Mouse (Mus musculus): ENCODE data around the gene Edn1. TPM values are rescaled to one million over a fixed set of nuclear protein-coding genes. Genes with fewer than 3 reads are reported as not detected.

The Edn1 gene
- polyA plus RNA-seq, 1 experiment from 2014 or later = 0.99 TPM

GRCm38 (mm10) chr13:42300567-42300966, 709 bp upstream of the Edn1 start:
- Histone ChIP-seq H3K4me3 (peak overlapping the region; percentile 50), H3K9me3 (no peaks in the 10 kb centered on the region), H3K27me3 (ENCODE audit: insufficient read depth, poor library complexity, severe bottlenecking) (peaks cover 65% of the 10 kb centered on the region), H3K36me3 (no peaks in the 10 kb centered on the region), H3K4me1 (replicated peaks) (peaks cover 42% of the 10 kb centered on the region), H3K27ac (no peak overlapping the region)
- WGBS = 2% methylated on average over 11 of the region's 11 CpGs
- DNase-seq (ENCODE audit: low spot score) = peak; percentile 82

- Histone ChIP-seq H3K9me3 (no peaks in the 10 kb centered on the region), H3K27me3 (ENCODE audit: insufficient read depth, poor library complexity, severe bottlenecking) (peaks cover 72% of the 10 kb centered on the region), H3K4me3 (peak overlapping the region; percentile 50), H3K27ac (no peak overlapping the region), H3K4me1 (replicated peaks) (peaks cover 42% of the 10 kb centered on the region), H3K36me3 (no peaks in the 10 kb centered on the region)
- DNase-seq (ENCODE audit: low spot score) = peak; percentile 40
- WGBS = 13% methylated on average over 27 of the region's 27 CpGs
Observed at GRCm38 (mm10) chr13:42301961-42302861, 935 bp downstream of the Edn1 start.

- Histone ChIP-seq H3K4me3 (0 out of 2 replicates have a peak overlapping the region, but pooled peaks have one; percentile 50), H3K4me1 (replicated peaks) (peaks cover 45% of the 10 kb centered on the region), H3K27ac (no peak overlapping the region), H3K9me3 (no peaks in the 10 kb centered on the region), H3K27me3 (ENCODE audit: insufficient read depth, poor library complexity, severe bottlenecking) (peaks cover 69% of the 10 kb centered on the region), H3K36me3 (no peaks in the 10 kb centered on the region)
- WGBS = 37% methylated on average over 11 of the region's 11 CpGs
- no peak for DNase-seq (ENCODE audit: low spot score)
Observed at GRCm38 (mm10) chr13:42303180-42303929, 2.1 kb downstream of the Edn1 start.

- peaks cover 62% of the 10 kb centered on the region for H3K27me3 ChIP-seq (ENCODE audit: insufficient read depth, poor library complexity, severe bottlenecking)
- no peaks in the 10 kb centered on the region for H3K9me3 ChIP-seq
- 84% methylated on average over 8 of the region's 8 CpGs for WGBS
- H3K4me3 ChIP-seq = no peak overlapping the region
- no peak for DNase-seq (ENCODE audit: low spot score)
- peaks cover 48% of the 10 kb centered on the region for H3K4me1 ChIP-seq (replicated peaks)
- H3K36me3 ChIP-seq = no peaks in the 10 kb centered on the region
- H3K27ac ChIP-seq = no peak overlapping the region
Observed at GRCm38 (mm10) chr13:42304139-42304538, 2.9 kb downstream of the Edn1 start.

- no peaks in the 10 kb centered on the region for H3K9me3 ChIP-seq
- no peak for DNase-seq (ENCODE audit: low spot score)
- H3K36me3 ChIP-seq = no peaks in the 10 kb centered on the region
- WGBS = 74% methylated on average over 14 of the region's 14 CpGs
- no peak overlapping the region for H3K27ac ChIP-seq
- no peak overlapping the region for H3K4me3 ChIP-seq
- H3K27me3 ChIP-seq (ENCODE audit: insufficient read depth, poor library complexity, severe bottlenecking) = peaks cover 41% of the 10 kb centered on the region
- H3K4me1 ChIP-seq (replicated peaks) = peaks cover 26% of the 10 kb centered on the region
Observed at GRCm38 (mm10) chr13:42306870-42307800, 5.9 kb downstream of the Edn1 start.

GRCm38 (mm10) chr13:42308368-42309103, 7.3 kb downstream of the Edn1 start:
- Histone ChIP-seq H3K27ac (no peak overlapping the region), H3K4me1 (replicated peaks) (peaks cover 13% of the 10 kb centered on the region), H3K27me3 (ENCODE audit: insufficient read depth, poor library complexity, severe bottlenecking) (peaks cover 27% of the 10 kb centered on the region), H3K9me3 (no peaks in the 10 kb centered on the region), H3K4me3 (no peak overlapping the region), H3K36me3 (no peaks in the 10 kb centered on the region)
- DNase-seq (ENCODE audit: low spot score) = no peak
- WGBS = 72% methylated on average over 16 of the region's 16 CpGs

- DNase-seq (ENCODE audit: low spot score) = no peak
- peaks cover 9% of the 10 kb centered on the region; the same call in 1 of the 2 replicates for H3K4me1 ChIP-seq (replicated peaks)
- peaks cover 14% of the 10 kb centered on the region for H3K27me3 ChIP-seq (ENCODE audit: insufficient read depth, poor library complexity, severe bottlenecking)
- no peak overlapping the region for H3K27ac ChIP-seq
- H3K36me3 ChIP-seq = no peaks in the 10 kb centered on the region
- 40% methylated on average over 11 of the region's 11 CpGs for WGBS
- H3K9me3 ChIP-seq = no peaks in the 10 kb centered on the region
- H3K4me3 ChIP-seq = no peak overlapping the region
Observed at GRCm38 (mm10) chr13:42309804-42310203, 8.5 kb downstream of the Edn1 start.

GRCm38 (mm10) chr13:42315628-42316027, 14.4 kb downstream of the Edn1 start:
- H3K36me3 ChIP-seq = no peaks in the 10 kb centered on the region
- no peaks in the 10 kb centered on the region for H3K27me3 ChIP-seq (ENCODE audit: insufficient read depth, poor library complexity, severe bottlenecking)
- no peak overlapping the region for H3K4me3 ChIP-seq
- H3K4me1 ChIP-seq (replicated peaks) = no peaks in the 10 kb centered on the region
- DNase-seq (ENCODE audit: low spot score) = no peak
- H3K27ac ChIP-seq = no peak overlapping the region
- no peaks in the 10 kb centered on the region for H3K9me3 ChIP-seq
- 68% methylated on average over 1 of the region's 1 CpGs for WGBS

GRCm38 (mm10) chr13:42317808-42318207, 16.5 kb downstream of the Edn1 start:
- Histone ChIP-seq H3K27ac (no peak overlapping the region), H3K27me3 (ENCODE audit: insufficient read depth, poor library complexity, severe bottlenecking) (no peaks in the 10 kb centered on the region), H3K4me1 (replicated peaks) (no peaks in the 10 kb centered on the region), H3K4me3 (no peak overlapping the region), H3K9me3 (no peaks in the 10 kb centered on the region), H3K36me3 (no peaks in the 10 kb centered on the region)
- DNase-seq (ENCODE audit: low spot score) = no peak
- 90% methylated on average over 4 of the region's 4 CpGs for WGBS

- Histone ChIP-seq H3K27me3 (ENCODE audit: insufficient read depth, poor library complexity, severe bottlenecking) (no peaks in the 10 kb centered on the region), H3K4me3 (no peak overlapping the region), H3K36me3 (no peaks in the 10 kb centered on the region), H3K4me1 (replicated peaks) (no peaks in the 10 kb centered on the region), H3K9me3 (peaks cover 8% of the 10 kb centered on the region; the same call in 1 of the 2 replicates), H3K27ac (no peak overlapping the region)
- 81% methylated on average over 2 of the region's 2 CpGs for WGBS
- no peak for DNase-seq (ENCODE audit: low spot score)
Observed at GRCm38 (mm10) chr13:42328576-42328975, 27.3 kb downstream of the Edn1 start.

- no peak overlapping the region for H3K27ac ChIP-seq
- WGBS = 93% methylated on average over 2 of the region's 2 CpGs
- no peak overlapping the region for H3K4me3 ChIP-seq
- no peak for DNase-seq (ENCODE audit: low spot score)
- H3K4me1 ChIP-seq (replicated peaks) = no peaks in the 10 kb centered on the region
- H3K36me3 ChIP-seq = no peaks in the 10 kb centered on the region
- H3K9me3 ChIP-seq = peaks cover 8% of the 10 kb centered on the region; the same call in 1 of the 2 replicates
- no peaks in the 10 kb centered on the region for H3K27me3 ChIP-seq (ENCODE audit: insufficient read depth, poor library complexity, severe bottlenecking)
Observed at GRCm38 (mm10) chr13:42331104-42331503, 29.8 kb downstream of the Edn1 start.

GRCm38 (mm10) chr13:42334981-42335380, 33.7 kb downstream of the Edn1 start:
- DNase-seq (ENCODE audit: low spot score) = no peak
- Histone ChIP-seq H3K9me3 (no peaks in the 10 kb centered on the region), H3K27ac (no peak overlapping the region), H3K4me1 (replicated peaks) (no peaks in the 10 kb centered on the region), H3K36me3 (no peaks in the 10 kb centered on the region), H3K27me3 (ENCODE audit: insufficient read depth, poor library complexity, severe bottlenecking) (no peaks in the 10 kb centered on the region), H3K4me3 (no peak overlapping the region)
- WGBS = 86% methylated on average over 3 of the region's 3 CpGs

Measured in hindbrain, embryonic 10.5 days (tissue).